Mouse (Mus musculus) inflammation-experienced regulatory T-cells, adult 6 months (primary cell): ENCODE results near the gene Grip1. TPM values are rescaled to one million over a fixed set of nuclear protein-coding genes. Genes with fewer than 3 reads are reported as not detected.

Source experiments
- ATAC-seq: one replicate; pipeline ENCODE4 v1.8.0; 2017
- polyA plus RNA-seq, 3 experiments: library from polyadenylated mRNA; unstranded; fragments of 100-300 nt; shearing (Covaris generic); gene quantifications; one replicate each; pipeline ENCODE4 v1.2.1; 2017

Gene Grip1
- polyA plus RNA-seq, 3 experiments from 2014 or later = 0.11 TPM; not detected in 2

- ATAC-seq = no peak
Measured at GRCm38 (mm10) chr10:119966321-119966720, 512.7 kb downstream of the Grip1 start.

DNA sequence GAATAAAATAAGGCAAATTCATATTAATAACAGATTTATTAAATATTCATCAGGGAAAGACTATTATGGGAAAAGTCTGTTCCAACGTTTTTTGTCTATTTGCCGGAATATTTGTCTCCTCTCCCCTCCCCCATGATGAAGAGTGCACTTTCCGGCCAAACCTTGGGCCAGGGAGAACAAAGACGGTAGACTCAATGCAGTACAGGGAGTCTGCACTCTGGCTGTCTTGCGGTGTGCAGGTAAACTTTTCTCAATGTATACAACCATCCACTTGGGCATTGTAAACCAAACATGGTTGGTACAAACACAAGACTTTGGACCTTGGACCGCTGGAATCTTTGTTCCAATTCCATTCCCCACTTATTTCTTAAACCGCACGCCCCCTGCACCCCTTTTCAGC is 525.8 kb downstream of the Grip1 start:
- ATAC-seq = no peak

GRCm38 (mm10) chr10:119980032-119980431 is 526.4 kb downstream of the Grip1 start:
- no peak for ATAC-seq

DNA sequence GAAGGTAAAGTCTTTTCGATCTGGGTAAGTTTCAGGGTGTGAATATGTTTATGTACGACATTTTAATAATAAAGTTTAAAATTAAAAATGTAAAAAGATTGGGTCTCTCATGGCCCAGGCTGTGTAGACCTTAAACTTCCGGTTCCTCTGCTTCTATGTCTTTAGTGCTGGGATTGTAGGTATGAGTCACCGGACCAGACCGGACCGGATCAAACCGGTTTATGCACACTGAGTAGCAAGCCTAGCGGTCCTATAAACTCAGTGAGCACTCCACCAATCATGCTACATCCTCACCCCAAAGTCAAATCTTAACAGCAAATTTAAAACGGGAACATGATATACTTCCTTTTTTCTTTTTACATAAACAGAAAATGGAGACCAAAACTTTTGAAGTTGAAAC is 530.7 kb downstream of the Grip1 start:
- no peak for ATAC-seq

- ATAC-seq = no peak
Measured at GRCm38 (mm10) chr10:119998475-119998874, 544.8 kb downstream of the Grip1 start.

DNA sequence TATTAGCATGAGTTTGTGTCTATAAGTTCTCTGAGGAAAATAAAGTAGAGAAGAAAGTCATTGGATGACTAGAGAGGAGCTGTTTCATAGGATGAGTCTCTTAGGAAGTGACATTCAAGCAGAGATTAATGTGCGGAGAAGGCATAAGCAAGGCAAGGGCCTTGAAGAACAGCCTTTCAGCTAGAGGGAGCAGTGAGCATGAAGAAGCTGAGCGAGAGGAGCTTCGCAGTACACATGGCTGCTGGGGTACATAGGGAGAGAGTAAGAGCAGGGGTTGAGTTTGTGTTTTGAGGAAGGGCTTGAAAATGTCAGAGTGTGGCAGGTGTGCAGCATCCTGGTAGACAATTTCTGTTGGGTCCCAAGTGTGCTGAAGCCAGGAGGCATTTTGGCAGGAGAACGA is 548.5 kb downstream of the Grip1 start:
- ATAC-seq = no peak

DNA sequence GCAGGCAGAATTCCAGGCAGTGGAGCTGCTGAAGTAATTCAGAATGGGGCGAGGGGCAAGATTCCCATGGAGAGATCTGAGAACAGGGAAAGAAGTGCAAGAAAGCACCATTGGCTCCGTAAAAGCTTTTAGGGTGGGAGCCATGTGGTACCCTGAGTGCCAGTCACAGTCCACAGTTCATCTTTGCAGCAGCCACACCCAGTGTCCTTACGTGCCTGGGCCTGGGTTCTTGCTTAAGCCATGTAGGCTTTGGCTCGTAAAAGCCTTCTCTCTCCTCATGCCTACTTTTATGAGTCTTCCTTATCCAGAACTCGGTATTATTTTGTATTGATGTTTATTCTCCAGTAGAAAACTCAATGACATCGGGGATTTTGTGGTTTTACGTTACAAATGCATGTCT is 550.5 kb downstream of the Grip1 start:
- no peak for ATAC-seq

DNA sequence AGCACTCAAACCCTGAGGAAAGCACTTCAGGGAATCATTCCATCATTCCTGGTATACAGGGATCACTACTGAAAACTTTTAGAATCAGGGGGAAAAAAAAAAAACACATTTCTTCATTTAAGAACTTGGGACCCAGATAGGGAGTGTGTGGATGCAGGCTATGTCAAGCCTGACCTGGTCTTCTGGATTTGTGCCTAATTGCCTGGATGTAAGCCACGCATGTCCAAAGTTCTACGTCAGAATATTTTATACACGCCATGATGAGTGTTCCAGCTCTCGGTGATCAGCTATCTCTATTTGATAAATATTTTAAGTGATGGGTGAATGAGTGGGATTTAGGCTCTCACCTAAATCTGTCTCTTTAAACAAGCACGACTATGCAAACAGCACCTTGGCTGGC is 552.0 kb downstream of the Grip1 start:
- ATAC-seq = no peak

DNA sequence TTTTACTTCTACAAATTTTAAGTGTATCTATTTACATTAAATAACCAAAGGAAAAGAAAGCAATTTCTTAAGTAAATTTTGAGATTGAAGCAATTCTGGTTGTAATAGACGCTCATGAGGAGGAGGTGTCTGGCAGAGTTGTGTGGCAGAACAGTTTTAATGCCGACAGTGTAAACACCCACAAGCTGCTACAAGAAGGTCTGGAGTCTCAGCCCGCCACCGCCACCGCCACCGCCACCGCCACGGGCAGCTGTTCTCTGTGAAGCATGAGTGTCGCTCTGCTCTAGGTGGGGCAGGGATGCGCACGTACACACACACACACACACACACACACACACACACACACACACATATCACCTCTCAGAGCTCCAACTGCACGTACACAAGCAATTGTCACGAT is 558.7 kb downstream of the Grip1 start:
- no peak for ATAC-seq

GRCm38 (mm10) chr10:120015117-120015516 is 561.5 kb downstream of the Grip1 start:
- no peak for ATAC-seq

GRCm38 (mm10) chr10:120026437-120026836 is 572.8 kb downstream of the Grip1 start:
- ATAC-seq = no peak

GRCm38 (mm10) chr10:120030901-120031300 is 577.3 kb downstream of the Grip1 start:
- no peak for ATAC-seq

GRCm38 (mm10) chr10:120031316-120031715 is 577.7 kb downstream of the Grip1 start:
- ATAC-seq = no peak

GRCm38 (mm10) chr10:120033866-120034265 is 580.2 kb downstream of the Grip1 start:
- no peak for ATAC-seq

- no peak for ATAC-seq
Measured at GRCm38 (mm10) chr10:120035211-120035733, 581.6 kb downstream of the Grip1 start.

DNA sequence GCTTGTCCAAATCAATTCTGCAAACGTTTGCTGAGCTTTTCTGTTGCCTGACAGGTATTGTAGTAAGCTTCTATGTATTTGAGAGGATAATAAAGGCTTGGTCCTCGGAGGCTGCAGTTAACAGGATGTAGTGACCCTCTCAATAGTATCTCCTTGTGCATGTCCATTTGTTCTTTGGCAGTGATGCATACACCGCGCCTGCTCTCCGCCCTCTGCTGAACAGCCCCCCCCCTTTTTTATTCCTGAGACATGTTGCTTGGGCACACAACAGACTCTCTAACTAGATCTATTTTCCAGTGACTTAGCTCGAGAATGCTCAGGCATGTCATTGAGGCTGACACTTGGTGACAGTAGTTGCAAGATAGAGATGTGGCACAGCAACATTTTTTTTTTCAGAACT is 582.2 kb downstream of the Grip1 start:
- no peak for ATAC-seq

- ATAC-seq = no peak
Measured at GRCm38 (mm10) chr10:120038194-120038593, 584.6 kb downstream of the Grip1 start.

DNA sequence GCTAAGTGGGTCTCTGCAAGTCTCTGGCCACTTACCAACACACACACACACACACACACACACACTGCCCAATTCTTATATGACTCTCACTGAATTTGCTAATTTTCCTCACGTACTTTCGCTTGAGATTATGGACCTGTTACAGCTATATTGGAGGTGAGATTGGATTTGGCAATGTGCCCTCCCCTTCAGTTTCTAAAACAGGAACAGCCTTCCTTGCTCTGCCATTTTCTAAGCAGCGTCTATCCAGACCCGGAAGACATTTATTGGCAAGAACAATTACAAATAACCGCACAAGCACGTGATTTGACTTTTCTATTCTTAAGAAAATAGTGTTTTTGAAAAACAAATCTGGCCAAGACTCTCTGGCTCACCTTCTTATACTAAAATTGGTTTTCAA is 590.6 kb downstream of the Grip1 start:
- no peak for ATAC-seq

DNA sequence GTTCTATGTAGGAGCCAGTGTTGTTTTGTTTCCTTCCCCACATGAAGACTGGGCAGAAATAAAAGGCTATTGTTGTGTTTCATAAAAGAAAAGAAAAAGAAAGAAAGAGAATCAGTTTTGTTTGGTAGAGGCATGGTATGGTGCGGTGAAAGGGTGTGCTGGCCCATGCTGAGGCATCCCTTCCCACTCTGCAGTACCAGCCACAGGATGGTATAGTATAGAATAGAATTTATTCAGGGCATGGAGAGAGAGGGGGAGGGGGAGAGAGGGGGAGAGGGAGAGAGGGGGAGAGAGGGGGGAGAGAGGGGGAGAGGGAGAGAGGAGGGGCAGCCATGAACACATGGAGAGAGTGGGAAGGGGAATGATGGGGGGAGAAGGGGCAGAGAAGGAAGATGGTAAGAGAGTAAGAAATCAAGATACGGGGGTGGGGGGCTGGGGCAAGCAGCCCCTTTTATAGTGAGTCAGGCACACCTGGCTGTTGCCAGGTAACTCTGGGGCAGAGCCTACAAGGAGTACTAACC is 591.1 kb downstream of the Grip1 start:
- no peak for ATAC-seq

DNA sequence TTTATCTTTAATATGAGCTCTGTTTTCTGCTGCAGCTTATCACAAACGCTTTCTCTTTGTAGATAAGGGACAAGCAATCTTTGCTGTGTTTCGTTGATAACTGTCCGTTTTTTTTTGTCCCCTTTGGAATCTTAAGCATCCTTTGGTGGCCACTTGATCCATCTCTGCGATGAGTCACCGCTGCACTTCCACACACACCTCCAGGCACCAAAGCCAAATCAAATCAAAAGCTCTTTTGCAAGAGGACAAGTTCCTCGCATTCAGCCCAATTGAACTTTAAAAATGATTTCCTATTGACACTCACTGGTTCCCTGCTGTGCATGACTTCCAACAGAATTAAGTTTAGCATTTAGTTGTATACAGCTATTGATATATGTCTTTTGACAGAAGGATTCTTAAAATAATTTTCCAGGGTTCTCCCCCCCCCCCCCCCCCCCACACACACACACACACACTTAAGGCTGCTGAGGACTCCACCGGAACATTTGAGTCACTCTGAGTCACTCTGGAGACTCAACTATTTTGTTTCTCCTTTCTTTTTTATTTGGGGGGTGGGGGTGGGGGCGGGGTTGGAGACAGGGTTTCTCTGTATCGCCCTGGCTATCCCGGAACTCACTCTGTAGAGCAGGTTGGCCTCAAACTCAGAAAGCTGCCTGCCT is 607.1 kb downstream of the Grip1 start:
- no peak for ATAC-seq

GRCm38 (mm10) chr10:120061238-120062130 is 607.9 kb downstream of the Grip1 start:
- ATAC-seq = no peak

- ATAC-seq = peak; percentile 57
Measured at GRCm38 (mm10) chr10:120064424-120064823, 610.8 kb downstream of the Grip1 start.

- ATAC-seq = peak; percentile 61
Measured at GRCm38 (mm10) chr10:120066319-120066718, 612.7 kb downstream of the Grip1 start.

DNA sequence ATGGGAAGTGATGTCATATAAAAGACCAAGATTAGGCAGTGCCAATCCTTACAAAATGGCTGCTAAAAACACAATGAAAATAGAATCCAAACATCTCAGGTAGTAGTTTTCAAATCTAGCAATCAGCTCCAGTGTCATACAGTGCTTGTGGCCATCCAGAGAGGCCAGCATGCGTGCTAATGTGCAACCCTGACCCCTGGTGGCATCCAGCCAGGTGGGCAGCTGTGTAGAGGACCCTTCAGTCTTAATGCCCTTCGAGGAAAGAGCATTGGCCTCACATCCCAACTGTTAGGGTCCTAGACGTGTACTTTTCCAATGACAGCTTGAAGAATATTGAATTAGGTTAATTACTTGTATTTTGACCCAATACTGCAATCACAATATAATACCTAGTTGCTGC is 624.2 kb downstream of the Grip1 start:
- no peak for ATAC-seq
